Mouse (Mus musculus) gonadal fat pad, adult 2 months (tissue): ENCODE results near the gene Mgst3. TPM values are rescaled to one million over a fixed set of nuclear protein-coding genes. Genes with fewer than 3 reads are reported as not detected.

ENCODE experiments used
- polyA plus RNA-seq: library from polyadenylated mRNA; depleted of rRNA; stranded (reverse); fragments of >200 nt; gene quantifications from 2 replicates; pipeline ENCODE4 v1.2.3, GENCODE M21; 2012; rRNA removed

The Mgst3 gene
- polyA plus RNA-seq, 1 experiment = 380 TPM

Other genes starting within 250 kb of the Mgst3 start
- 9.5 and 12.4 TPM in 2 replicates for gene Uck2, start 108.5 kb downstream of the Mgst3 start, polyA plus RNA-seq
- gene Tmco1, start 85.5 kb downstream of the Mgst3 start, polyA plus RNA-seq = 84.1 and 106 TPM in 2 replicates
- 26.5 and 28.1 TPM in 2 replicates for gene Aldh9a1, start 43.9 kb downstream of the Mgst3 start, polyA plus RNA-seq
- gene Lrrc52, start 72.9 kb upstream of the Mgst3 start, polyA plus RNA-seq = 0.14 and 0.19 TPM in 2 replicates
- gene Rxrg, start 204.5 kb upstream of the Mgst3 start, polyA plus RNA-seq = 7.9 and 16.1 TPM in 2 replicates